In genomic region chr3:82364988-82365387, GRCm38 (mm10) we compare ENCODE assay signal across 9 mouse cellular contexts. TPM values are rescaled to one million over a fixed set of nuclear protein-coding genes. Genes with fewer than 3 reads are reported as not detected.
DNase-seq lines count a peak whose midpoint lies in the region; ATAC-seq and TF ChIP-seq lines count a peak whose summit lies in the region.
"Had no signal": no experiment of that assay in that cellular context is flagged by ENCODE, and none has a peak within 500 bp of the region (broad histone marks: within the 10 kb centered on the region; RNA-seq: fewer than 3 reads in every experiment).

No protein-coding gene starts in this region.

- no peak overlapping the region for H3K4me2 ChIP-seq in hindbrain, embryonic 13.5 days
- no peak overlapping the region for H3K4me2 ChIP-seq in midbrain, embryonic 15.5 days
- H3K4me2 ChIP-seq: limb, embryonic 15.5 days had no signal

- H3K4me1 ChIP-seq in bone marrow macrophage, adult 2 months (ENCODE audit: control insufficient read depth, insufficient read depth, low read length) = no peaks in the 10 kb centered on the region
- peaks cover 4% of the 10 kb centered on the region; the same call in 1 of the 2 replicates for H3K4me1 ChIP-seq in hindbrain, embryonic 13.5 days (replicated peaks)
- no peaks in the 10 kb centered on the region for H3K4me1 ChIP-seq in midbrain, embryonic 15.5 days

- peak; percentile 41; the same call in 1 of the 2 replicates for ATAC-seq in hindbrain, embryonic 13.5 days (ENCODE audit: low FRiP score)
- ATAC-seq in midbrain, embryonic 15.5 days (replicated peaks) = peak; percentile 70

- TF ChIP-seq POLR2A in bone marrow macrophage, adult 2 months (IDR thresholded peaks at IDR 0.05; ENCODE audit: borderline replicate concordance, low read depth, low read length) = no peak

- intact Hi-C loops in heart, postnatal 10 days (cut with DNase I) = loop anchor here (1.0 to 5.0 kb wide), 3 partner anchors 360 to 687 kb away; no protein-coding TSS in a partner anchor

- H3K27me3 ChIP-seq in C2C12 (ENCODE audit: control insufficient read depth, insufficient read depth, insufficient read length) = no peaks in the 10 kb centered on the region
- H3K27me3 ChIP-seq in hindbrain, embryonic 13.5 days = no peaks in the 10 kb centered on the region
- H3K27me3 ChIP-seq in midbrain, embryonic 15.5 days (replicated peaks) = no peaks in the 10 kb centered on the region
- H3K27me3 ChIP-seq: limb, embryonic 15.5 days had no signal

- H3K9me3 ChIP-seq in hindbrain, embryonic 13.5 days = no peaks in the 10 kb centered on the region
- H3K9me3 ChIP-seq in midbrain, embryonic 15.5 days = no peaks in the 10 kb centered on the region
- H3K9me3 ChIP-seq: limb, embryonic 15.5 days had no signal

- no peak overlapping the region for H3K9ac ChIP-seq in hindbrain, embryonic 13.5 days
- no peak overlapping the region for H3K9ac ChIP-seq in midbrain, embryonic 15.5 days
- H3K9ac ChIP-seq: limb, embryonic 15.5 days had no signal

- H3K4me3 ChIP-seq in C2C12 (ENCODE audit: insufficient read depth, poor library complexity, severe bottlenecking) = no peak overlapping the region
- H3K4me3 ChIP-seq in bone marrow macrophage, adult 2 months (ENCODE audit: insufficient read depth, low read length) = no peak overlapping the region
- no peak overlapping the region for H3K4me3 ChIP-seq in hindbrain, embryonic 13.5 days
- H3K4me3 ChIP-seq in midbrain, embryonic 15.5 days = no peak overlapping the region
- H3K4me3 ChIP-seq: limb, embryonic 15.5 days had no signal

- no peaks in the 10 kb centered on the region for H3K79me2 ChIP-seq in C2C12 (ENCODE audit: control insufficient read depth, insufficient read depth)

- H3K27ac ChIP-seq in bone marrow macrophage, adult 2 months (ENCODE audit: insufficient read depth, low read depth, low read length) = no peak overlapping the region
- H3K27ac ChIP-seq in hindbrain, embryonic 13.5 days = no peak overlapping the region
- no peak overlapping the region for H3K27ac ChIP-seq in midbrain, embryonic 15.5 days

- no peaks in the 10 kb centered on the region for H3K79me3 ChIP-seq in C2C12 (ENCODE audit: low read depth)

- peak; percentile 15 to 37 for DNase-seq in heart, postnatal 10 days
- no peak for DNase-seq in heart, adult 8-10 months (ENCODE audit: low spot score)
- DNase-seq in gastrocnemius, postnatal 4 days (ENCODE audit: low spot score in 2 of 2) = no peak
- no peak for DNase-seq in urinary bladder, postnatal 14 days (ENCODE audit: low spot score)

- 49% methylated on average over 4 of the region's 4 CpGs for WGBS in hindbrain, embryonic 13.5 days
- 29% methylated on average over 4 of the region's 4 CpGs for WGBS in midbrain, embryonic 15.5 days

- H3ac ChIP-seq in C2C12 (ENCODE audit: control insufficient read depth, insufficient read length, low read depth) = no peak overlapping the region

- H3K36me3 ChIP-seq in C2C12 (ENCODE audit: control insufficient read depth, insufficient read depth) = no peaks in the 10 kb centered on the region
- peaks cover 44% of the 10 kb centered on the region for H3K36me3 ChIP-seq in hindbrain, embryonic 13.5 days
- H3K36me3 ChIP-seq in midbrain, embryonic 15.5 days (replicated peaks) = peaks cover 10% of the 10 kb centered on the region; the same call in 1 of the 2 replicates

- TF ChIP-seq CTCF in C2C12 (IDR thresholded peaks at IDR 0.05; ENCODE audit: control insufficient read depth, insufficient read depth, insufficient read length) = peak; percentile 38
- TF ChIP-seq CTCF in bone marrow macrophage, adult 2 months (IDR thresholded peaks at IDR 0.05; ENCODE audit: low read depth, low read length) = peak; percentile 78

TF ChIP-seq in C2C12, 6 proteins besides CTCF, POLR2A, EP300 and RAD21:
- TF ChIP-seq MYOD1 (IDR thresholded peaks at IDR 0.05; ENCODE audit: control insufficient read depth, insufficient read length, low read depth) = no peak

RNA-seq across cellular contexts. Expression of gene Map9, which starts 7.1 kb away (rescaled TPM):
- 1 to 10 TPM; 2.4 to 2.5 TPM for total RNA-seq in heart, postnatal 10 days (2021)
- total RNA-seq in heart, adult 8-10 months (2022) = 1 to 10 TPM; 1.4 to 2.2 (median 1.6) TPM
- 0.56 TPM for polyA plus RNA-seq in C2C12 (2012; fragmentation: generic; extraction: Trizol)
- polyA plus RNA-seq in bone marrow macrophage, adult 2 months (2012; ENCODE audit: insufficient read depth, insufficient read length, missing spikeins) = not detected in 2 replicates
- polyA plus RNA-seq in hindbrain, embryonic 13.5 days (2015; fragmentation: Nextera tagmentation; extraction: Ambion mirVana) = 46.1 and 47.1 TPM in 2 replicates
- polyA plus RNA-seq in midbrain, embryonic 15.5 days (2015; fragmentation: Nextera tagmentation; extraction: Ambion mirVana) = 112 and 121 TPM in 2 replicates
- total RNA-seq in gastrocnemius, postnatal 4 days (2021) = 1 to 10 TPM; 1.5 to 2.1 TPM

Comparison
In these comparisons a context has a peak if more than half of its experiments do, and no peak if none do; other contexts are left out.
1. DNase-seq: peak in heart, postnatal 10 days (2 of 2); none in heart, adult 8-10 months (single experiment), gastrocnemius, postnatal 4 days (0 of 2) and urinary bladder, postnatal 14 days (single experiment).
2. RNA of gene Map9, which starts 7.1 kb away (polyA plus RNA-seq): 112 to 121 TPM in midbrain, embryonic 15.5 days and 46.1 to 47.1 TPM in hindbrain, embryonic 13.5 days; 0.56 TPM in C2C12 (single experiment) and not detected in bone marrow macrophage, adult 2 months; every median in the first group is over 10 times any median in the second.